Mouse (Mus musculus): ENCODE results near the gene Alox15. TPM values are rescaled to one million over a fixed set of nuclear protein-coding genes. Genes with fewer than 3 reads are reported as not detected.

Alox15 gene
- total RNA-seq, 1 experiment from 2014 or later = 1.6 TPM

- ATAC-seq (replicated peaks in 1 of 2; ENCODE audit: insufficient read depth in 1 of 2, low FRiP score in 2 of 2, low TSS enrichment in 1 of 2, low read depth in 1 of 2, poor library complexity in 2 of 2, severe bottlenecking in 2 of 2) = no peak
These were observed 29.3 kb downstream of the Alox15 start, which contains the start of gene Alox12e for GRCm38 (mm10) chr11:70322528-70322927. Gene Alox12e (minus strand): TSS chr11:70322628.

GRCm38 (mm10) chr11:70321664-70322063 is 30.2 kb downstream of the Alox15 start:
- ATAC-seq (replicated peaks in 1 of 2; ENCODE audit: insufficient read depth in 1 of 2, low FRiP score in 2 of 2, low TSS enrichment in 1 of 2, low read depth in 1 of 2, poor library complexity in 2 of 2, severe bottlenecking in 2 of 2) = peak; percentile 4 to 62; a peak in 1 of 4 replicates

GRCm38 (mm10) chr11:70319614-70320013 is 32.2 kb downstream of the Alox15 start:
- no peak for ATAC-seq (replicated peaks in 1 of 2; ENCODE audit: insufficient read depth in 1 of 2, low FRiP score in 2 of 2, low TSS enrichment in 1 of 2, low read depth in 1 of 2, poor library complexity in 2 of 2, severe bottlenecking in 2 of 2)

GRCm38 (mm10) chr11:70313833-70314232 is 38.0 kb downstream of the Alox15 start:
- ATAC-seq (replicated peaks in 1 of 2; ENCODE audit: insufficient read depth in 1 of 2, low FRiP score in 2 of 2, low TSS enrichment in 1 of 2, low read depth in 1 of 2, poor library complexity in 2 of 2, severe bottlenecking in 2 of 2) = no peak

- no peak for ATAC-seq (replicated peaks in 1 of 2; ENCODE audit: insufficient read depth in 1 of 2, low FRiP score in 2 of 2, low TSS enrichment in 1 of 2, low read depth in 1 of 2, poor library complexity in 2 of 2, severe bottlenecking in 2 of 2)
These were observed 42.5 kb downstream of the Alox15 start for GRCm38 (mm10) chr11:70309341-70309740.

- ATAC-seq (replicated peaks in 1 of 2; ENCODE audit: insufficient read depth in 1 of 2, low FRiP score in 2 of 2, low TSS enrichment in 1 of 2, low read depth in 1 of 2, poor library complexity in 2 of 2, severe bottlenecking in 2 of 2) = no peak
These were observed 43.5 kb downstream of the Alox15 start for GRCm38 (mm10) chr11:70308296-70308695.

- ATAC-seq (replicated peaks in 1 of 2; ENCODE audit: insufficient read depth in 1 of 2, low FRiP score in 2 of 2, low TSS enrichment in 1 of 2, low read depth in 1 of 2, poor library complexity in 2 of 2, severe bottlenecking in 2 of 2) = peak; percentile 67 to 93
These were observed 45.7 kb downstream of the Alox15 start for GRCm38 (mm10) chr11:70306159-70306558.

- ATAC-seq (replicated peaks in 1 of 2; ENCODE audit: insufficient read depth in 1 of 2, low FRiP score in 2 of 2, low TSS enrichment in 1 of 2, low read depth in 1 of 2, poor library complexity in 2 of 2, severe bottlenecking in 2 of 2) = no peak
These were observed 49.5 kb downstream of the Alox15 start for GRCm38 (mm10) chr11:70302293-70302692.

- ATAC-seq (replicated peaks in 1 of 2; ENCODE audit: insufficient read depth in 1 of 2, low FRiP score in 2 of 2, low TSS enrichment in 1 of 2, low read depth in 1 of 2, poor library complexity in 2 of 2, severe bottlenecking in 2 of 2) = peak; percentile 66 to 69
These were observed 53.9 kb downstream of the Alox15 start for GRCm38 (mm10) chr11:70297836-70298454.

- ATAC-seq (replicated peaks in 1 of 2; ENCODE audit: insufficient read depth in 1 of 2, low FRiP score in 2 of 2, low TSS enrichment in 1 of 2, low read depth in 1 of 2, poor library complexity in 2 of 2, severe bottlenecking in 2 of 2) = 0 out of 4 replicates have a peak, but pooled peaks of 1 of the 2 experiments have one; percentile 22
These were observed 54.4 kb downstream of the Alox15 start for GRCm38 (mm10) chr11:70297405-70297804.

Other genes with a start within 250 kb of the Alox15 start
- gene Mgl2, start 221.7 kb downstream of the Alox15 start, total RNA-seq (2017) = 1.2 and 5.9 TPM in 2 replicates
- 9.9 and 14.6 TPM in 2 replicates for gene Clec10a, start 195.8 kb downstream of the Alox15 start, total RNA-seq (2017)
- gene Slc16a11, start 139.3 kb downstream of the Alox15 start, total RNA-seq (2017) = 5.9 and 10.0 TPM in 2 replicates
- gene Slc16a13, start 131.0 kb downstream of the Alox15 start, total RNA-seq (2017) = 13.4 and 15.6 TPM in 2 replicates
- gene Bcl6b, start 122.2 kb downstream of the Alox15 start, total RNA-seq (2017) = 0.69 and 1.4 TPM in 2 replicates
- gene 0610010K14Rik, start 114.1 kb downstream of the Alox15 start, total RNA-seq (2017) = 19.7 and 35.1 TPM in 2 replicates
- 3.7 TPM in 1 of 2 replicates, not detected in the other for gene Gm21988, start 112.2 kb downstream of the Alox15 start, total RNA-seq (2017)
- gene Rnasek, start 112.2 kb downstream of the Alox15 start, total RNA-seq (2017) = 19.7 and 22.5 TPM in 2 replicates
- gene Alox12, start 96.7 kb downstream of the Alox15 start, total RNA-seq (2017) = 0.25 and 0.30 TPM in 2 replicates
- gene Alox12e, start 29.4 kb downstream of the Alox15 start, total RNA-seq (2017) = not detected in 2 replicates
- 8.8 and 9.8 TPM in 2 replicates for gene Pelp1, start 58.0 kb upstream of the Alox15 start, total RNA-seq (2017)
- gene Arrb2, start 80.6 kb upstream of the Alox15 start, total RNA-seq (2017) = 43.3 and 68.7 TPM in 2 replicates
- gene Med11, start 99.9 kb upstream of the Alox15 start, total RNA-seq (2017) = 38.1 and 40.7 TPM in 2 replicates
- 0.35 TPM in 1 of 2 replicates, not detected in the other for gene Zmynd15, start 107.4 kb upstream of the Alox15 start, total RNA-seq (2017)
- 1.8 TPM in 1 of 2 replicates, not detected in the other for gene Cxcl16, start 108.0 kb upstream of the Alox15 start, total RNA-seq (2017)
- gene Tm4sf5, start 153.2 kb upstream of the Alox15 start, total RNA-seq (2017) = not detected in 2 replicates
- gene Vmo1, start 162.6 kb upstream of the Alox15 start, total RNA-seq (2017) = not detected in 2 replicates
- gene Gltpd2, start 167.2 kb upstream of the Alox15 start, total RNA-seq (2017) = not detected in 2 replicates
- 209 and 236 TPM in 2 replicates for gene Psmb6, start 173.3 kb upstream of the Alox15 start, total RNA-seq (2017)
- gene Gm40193, start 180.9 kb upstream of the Alox15 start, total RNA-seq (2017) = not detected in 2 replicates
- 5.5 and 14.4 TPM in 2 replicates for gene Pld2, start 188.0 kb upstream of the Alox15 start, total RNA-seq (2017)
- gene Mink1, start 210.8 kb upstream of the Alox15 start, total RNA-seq (2017) = 26.4 and 30.8 TPM in 2 replicates